Mouse (Mus musculus) heart, adult 8-10 months (tissue): ENCODE measurements around the gene Dnm3. TPM values are rescaled to one million over a fixed set of nuclear protein-coding genes. Genes with fewer than 3 reads are reported as not detected.
"Not testable (repeated sequence)": the region's sequence is repeated elsewhere in the genome, so short reads cannot be mapped to it uniquely, and the experiment has no call there.

ENCODE experiments used
- DNase-seq: peaks from one replicate; pipeline ENCODE4 v3.0.0; 2022; ENCODE audit warnings: low spot score
- total RNA-seq, 4 experiments: library from RNA; stranded (reverse); gene quantifications; 2 replicates each; pipeline ENCODE4 v1.2.4; 2022

Dnm3 gene
- total RNA-seq, 4 experiments from 2014 or later = 2.6 to 4.6 (median 4.1) TPM

DNA sequence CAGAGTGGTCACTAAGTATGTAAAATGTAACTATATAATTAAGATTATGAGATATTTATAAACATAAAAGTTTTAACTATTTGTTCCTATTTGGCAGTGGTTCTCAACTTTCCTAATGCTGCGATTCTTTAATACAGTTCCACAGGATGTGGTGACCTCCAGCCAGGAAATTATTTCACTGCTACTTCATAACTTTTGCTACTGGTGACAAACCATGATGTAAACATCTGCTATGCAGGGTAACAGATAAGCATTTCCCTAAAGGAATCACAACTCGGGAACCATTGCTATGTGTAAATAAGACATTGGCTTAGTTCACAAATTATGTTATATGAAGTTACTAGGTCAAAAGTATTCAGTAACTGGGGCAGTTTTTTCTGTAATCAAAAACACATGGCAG is 48.9 kb downstream of the Dnm3 start:
- DNase-seq = no peak

DNA sequence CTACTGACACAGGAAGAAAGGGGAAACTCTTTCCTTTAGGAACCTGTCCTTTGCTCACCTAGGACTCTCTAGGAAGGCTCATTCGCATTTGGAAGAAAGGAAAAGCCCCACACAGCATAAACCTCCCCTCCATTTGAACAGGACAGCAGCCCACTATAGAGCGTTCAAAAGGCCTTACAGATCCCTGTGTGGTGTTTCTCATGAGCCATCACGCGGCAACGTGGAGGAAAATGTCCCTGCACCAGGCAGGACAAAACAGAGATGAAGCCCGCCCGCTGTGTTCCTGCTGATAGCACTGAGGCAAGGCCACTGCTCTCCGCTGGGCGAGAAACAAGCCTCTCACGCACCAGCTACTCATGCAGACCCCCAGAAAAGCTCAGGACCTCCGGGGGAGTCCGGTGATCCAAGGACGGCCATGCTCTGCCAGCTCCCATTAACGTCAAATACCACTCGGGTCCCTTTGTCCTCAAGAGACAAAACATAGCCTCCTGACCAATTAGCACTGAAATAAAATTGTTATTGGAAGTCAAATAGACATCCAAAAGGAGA is 51.8 kb downstream of the Dnm3 start:
- no peak for DNase-seq

DNA sequence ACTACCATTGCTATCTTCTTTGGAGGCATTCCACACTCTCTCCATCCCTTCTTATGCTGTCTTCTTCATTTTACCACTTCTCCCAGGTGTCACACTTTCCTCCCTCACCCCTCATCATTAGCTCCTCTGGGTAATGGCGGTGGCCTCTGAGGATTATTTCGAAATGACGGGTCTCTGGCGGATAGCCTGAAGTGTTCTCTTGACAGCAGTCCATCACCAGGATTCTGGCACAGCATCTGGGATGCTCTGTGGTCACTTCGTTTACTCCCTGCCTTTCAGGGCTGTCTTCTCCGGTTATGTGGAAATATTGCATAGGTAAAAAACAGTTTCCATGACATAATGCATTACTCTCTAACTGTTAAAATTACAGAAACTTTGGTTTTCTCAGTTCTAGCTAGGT is 55.0 kb downstream of the Dnm3 start:
- no peak for DNase-seq

DNA sequence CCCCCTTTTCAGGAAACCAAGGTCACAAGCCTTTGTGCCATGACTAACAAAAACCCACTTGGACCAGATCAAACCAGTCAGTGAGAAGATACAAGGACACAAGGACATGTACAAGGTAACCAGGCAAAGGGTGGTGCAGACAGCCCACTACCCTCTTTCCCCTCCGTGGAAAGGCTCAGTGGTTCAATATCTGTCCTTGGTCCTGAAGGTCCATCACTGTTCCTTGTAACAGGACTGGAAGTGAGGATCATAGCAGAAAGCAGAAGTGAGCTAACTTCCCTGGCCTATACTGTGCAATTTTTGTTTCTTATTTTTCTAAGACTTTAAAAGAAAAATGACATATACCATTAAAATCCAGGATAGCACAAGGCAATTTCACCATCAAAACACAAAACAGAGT is 64.0 kb downstream of the Dnm3 start:
- DNase-seq = no peak

DNA sequence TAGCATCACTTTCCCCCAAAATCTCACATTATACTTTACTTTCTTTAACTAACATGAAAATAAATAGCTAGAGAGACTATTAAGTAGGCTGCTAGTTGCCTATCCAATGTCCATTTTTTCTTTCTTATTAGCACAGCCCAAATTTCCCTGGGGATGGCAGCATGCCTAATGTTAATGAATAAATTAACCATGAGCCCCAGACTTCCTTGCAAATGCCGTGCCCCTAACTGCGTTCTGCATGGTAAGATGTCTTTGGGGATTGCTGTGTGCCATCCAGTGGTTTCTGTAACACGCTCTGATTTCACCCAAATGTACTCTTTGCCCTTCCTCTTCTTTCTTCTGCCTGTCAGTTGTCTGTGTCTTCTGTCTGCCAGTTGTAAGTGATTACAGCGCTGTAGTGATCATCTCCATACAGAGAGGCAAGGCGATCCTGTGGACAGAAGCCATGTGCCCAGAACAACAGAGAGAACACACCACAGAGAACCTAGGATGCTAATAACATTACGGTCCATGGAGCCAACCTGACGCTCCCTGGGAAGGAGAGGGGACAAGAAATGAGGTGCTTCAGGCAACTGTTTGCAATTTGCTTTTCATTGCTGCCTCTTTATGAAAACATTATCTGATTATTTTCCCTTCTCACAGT is 64.9 kb downstream of the Dnm3 start:
- no peak for DNase-seq

DNA sequence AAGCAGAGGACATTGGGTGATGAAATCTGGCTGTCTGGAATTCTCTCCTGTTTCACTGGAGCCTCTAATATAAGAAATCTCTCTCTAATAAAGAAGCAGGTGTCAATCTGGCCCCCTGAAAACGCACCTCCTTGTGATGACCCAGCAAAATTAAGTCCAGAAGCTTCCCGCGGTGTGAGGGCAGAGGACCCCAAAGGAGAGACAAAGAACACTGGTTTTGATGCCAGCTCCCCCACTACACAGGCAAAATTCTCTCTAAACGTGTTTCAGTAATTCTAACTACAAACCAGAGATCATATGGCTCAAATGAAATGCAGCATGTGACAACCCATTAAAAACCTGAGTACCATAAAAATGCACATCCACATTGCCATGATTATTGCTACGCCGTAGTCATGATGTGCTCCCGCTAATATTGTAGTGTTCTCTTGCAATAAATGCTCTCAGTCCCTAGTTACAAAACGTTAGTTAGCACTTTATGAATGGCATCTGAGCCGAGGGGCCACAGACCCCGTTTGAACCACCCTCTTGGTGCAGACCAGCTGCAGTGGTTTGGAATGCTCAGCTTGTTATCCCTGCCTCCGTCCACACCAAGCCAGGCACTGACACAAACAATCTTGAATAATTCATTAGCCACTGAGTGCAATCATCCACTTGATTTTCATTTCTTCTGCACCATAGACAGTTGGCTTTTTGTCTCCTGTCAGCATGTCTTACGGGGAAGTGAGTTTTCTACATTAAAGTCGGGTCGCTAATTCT is 67.4 kb downstream of the Dnm3 start:
- DNase-seq = no peak

DNA sequence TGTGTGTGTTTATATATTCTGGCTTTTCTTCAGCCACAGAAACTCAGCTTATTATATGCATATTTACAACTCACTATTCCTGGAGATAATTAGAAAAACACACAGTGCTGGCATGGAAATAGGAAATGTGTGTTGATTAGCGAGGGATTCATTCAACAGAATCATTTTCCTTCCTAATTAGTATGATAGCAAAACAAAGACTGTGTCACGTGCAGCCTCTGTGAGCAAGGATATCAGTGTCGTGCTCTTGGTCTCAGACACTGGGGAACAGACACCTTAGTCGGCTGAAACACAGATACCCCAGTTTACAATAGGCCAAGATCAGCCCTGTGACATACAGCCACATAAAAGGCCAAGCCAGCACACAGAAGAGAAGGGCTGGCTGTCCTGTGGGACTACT is 83.3 kb downstream of the Dnm3 start:
- DNase-seq = peak; percentile 74

DNA sequence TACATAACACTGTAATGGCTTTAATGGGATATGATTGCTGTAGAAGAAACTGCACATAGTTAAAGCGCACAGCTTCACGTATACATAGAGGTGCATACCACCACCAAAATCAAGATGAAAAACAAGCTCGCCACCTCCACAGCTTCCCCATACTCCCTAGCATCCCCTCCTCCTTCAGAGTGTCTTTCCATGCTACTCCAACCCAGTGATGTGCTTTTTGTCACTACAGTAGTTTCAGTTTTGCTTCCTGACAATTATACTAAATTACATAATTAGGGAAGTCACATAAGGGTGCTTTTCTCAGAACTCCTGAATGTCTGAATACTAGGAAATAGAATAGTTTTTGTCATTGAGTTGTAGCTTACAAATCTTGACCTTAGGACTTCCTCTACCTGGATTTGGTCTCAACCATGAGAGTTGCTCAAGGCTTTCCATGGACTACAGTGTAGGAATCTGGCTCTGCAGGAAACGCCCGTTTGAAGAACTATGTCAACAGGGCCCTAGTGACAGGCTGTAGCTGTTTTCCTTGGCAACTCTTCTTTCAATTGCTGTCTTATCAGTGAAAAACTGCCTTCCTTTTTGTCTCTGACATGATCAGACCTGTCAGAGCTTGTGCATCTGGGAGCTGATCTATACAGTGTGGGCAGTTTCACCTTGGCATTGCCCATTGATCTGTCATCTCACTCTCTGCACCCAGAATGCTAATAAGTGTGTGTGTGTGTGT is 89.2 kb downstream of the Dnm3 start:
- peak; percentile 52 for DNase-seq

DNA sequence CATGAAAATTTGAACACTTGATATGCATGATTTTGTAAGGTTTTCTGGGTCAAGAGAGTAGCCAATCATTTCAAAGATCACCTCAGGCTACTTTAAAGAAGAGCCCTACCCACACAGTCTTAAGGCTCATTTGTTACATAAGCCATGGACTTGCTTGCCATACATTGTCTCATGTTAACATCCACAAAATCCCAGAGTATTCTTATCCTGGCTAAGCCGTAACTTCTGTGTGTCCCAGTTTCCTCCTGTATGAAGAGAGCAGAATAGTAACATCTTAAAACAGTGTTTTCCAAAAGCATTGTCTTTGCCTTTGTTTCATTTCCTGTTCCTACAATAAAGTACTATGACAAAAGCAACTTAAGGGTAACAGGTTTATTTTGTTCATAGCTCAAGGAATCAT is 104.8 kb downstream of the Dnm3 start:
- not testable (repeated sequence) for DNase-seq

DNA sequence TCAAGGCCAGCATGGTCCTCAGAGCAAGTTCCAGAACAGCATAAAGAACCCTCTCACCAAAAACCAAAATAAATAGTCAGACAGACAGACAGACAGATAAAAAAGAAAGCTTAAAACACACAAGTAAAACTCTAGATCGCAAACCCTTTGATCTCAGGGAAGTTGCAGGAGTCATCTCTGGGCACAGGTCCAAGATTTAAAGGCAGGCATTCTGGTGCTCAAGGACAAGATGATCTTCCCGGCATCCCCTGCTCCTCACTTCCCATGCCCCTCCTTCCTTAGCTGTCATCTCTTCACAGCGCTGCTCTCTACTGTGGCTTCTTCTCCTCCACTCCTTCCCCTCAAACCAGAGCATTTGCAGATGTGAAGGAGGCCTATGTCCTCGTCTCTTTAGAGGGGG is 108.1 kb downstream of the Dnm3 start:
- no peak for DNase-seq

DNA sequence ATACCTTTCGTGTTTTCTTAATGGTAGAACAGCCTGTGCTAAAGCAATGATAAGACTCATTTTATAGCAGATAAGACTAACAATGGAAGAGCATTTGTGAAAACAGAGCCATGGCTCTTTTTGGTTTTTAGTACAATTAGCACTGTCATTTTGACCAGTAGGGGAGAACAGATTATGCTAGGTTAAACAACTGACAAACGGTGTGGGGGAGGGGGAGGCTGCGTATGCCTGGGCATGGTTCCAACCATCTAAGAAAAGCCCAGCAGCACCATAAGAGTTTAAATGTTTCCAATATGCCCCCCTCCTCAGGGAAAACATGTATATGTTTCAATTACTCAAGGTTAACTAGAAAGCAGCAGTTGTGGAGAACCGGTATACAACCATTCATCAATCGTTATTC is 115.9 kb downstream of the Dnm3 start:
- no peak for DNase-seq

DNA sequence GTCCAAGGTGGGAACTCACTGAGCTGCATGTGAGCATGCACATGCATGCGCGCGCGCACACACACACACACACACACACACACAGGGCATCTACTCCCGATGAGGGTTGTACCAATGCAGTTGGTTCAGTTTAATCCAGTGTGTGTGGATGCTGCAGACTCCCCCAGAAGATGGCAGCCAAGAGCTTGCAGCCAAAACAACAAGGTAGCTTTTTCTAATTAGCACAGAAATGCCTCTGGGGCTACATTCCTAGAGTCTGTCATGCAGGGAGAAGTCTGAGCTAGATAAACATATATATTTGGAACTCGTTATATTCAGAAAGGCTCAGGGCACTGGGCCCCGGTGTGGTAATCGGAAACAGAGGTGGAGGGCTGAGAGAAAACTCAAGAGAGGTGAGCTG is 118.6 kb downstream of the Dnm3 start:
- peak; percentile 17 for DNase-seq

DNA sequence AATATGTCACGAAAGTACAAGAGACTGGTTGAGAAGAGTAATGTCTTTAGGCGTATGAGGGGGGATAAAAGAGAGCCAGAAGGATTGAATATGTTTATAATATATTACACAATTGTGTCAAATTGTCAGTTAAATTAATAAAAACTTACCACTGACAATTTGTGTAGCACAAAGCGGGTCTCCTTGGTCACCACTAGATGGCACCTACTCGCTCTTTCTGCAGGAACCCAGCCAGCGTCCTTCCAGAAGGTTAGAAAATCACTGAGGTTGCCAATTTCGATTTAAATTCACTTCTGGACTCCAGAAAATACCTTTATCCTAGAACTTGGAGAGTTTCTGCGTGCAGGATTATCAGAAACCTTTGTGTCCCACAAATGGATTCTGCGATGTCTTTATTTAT is 119.8 kb downstream of the Dnm3 start:
- peak; percentile 57 for DNase-seq

DNA sequence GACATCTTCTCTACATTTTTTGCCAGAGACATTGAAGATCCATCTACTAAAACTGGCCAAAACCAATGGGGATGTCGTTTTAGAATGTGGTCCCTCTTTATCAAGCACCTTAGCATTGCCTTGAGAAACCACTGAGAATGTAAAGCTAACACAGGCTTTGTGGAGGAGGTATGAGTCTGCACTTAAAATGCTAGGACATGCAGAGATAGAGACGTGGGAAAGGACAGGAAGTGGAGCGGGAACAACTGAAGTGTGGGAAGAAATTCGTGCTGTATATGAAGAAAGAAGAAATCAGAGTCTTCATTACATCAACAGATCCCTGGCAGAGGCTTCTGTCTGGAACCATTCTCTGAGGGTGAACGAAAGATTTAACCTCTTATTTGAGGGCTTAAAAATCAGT is 121.4 kb downstream of the Dnm3 start:
- DNase-seq = no peak

DNA sequence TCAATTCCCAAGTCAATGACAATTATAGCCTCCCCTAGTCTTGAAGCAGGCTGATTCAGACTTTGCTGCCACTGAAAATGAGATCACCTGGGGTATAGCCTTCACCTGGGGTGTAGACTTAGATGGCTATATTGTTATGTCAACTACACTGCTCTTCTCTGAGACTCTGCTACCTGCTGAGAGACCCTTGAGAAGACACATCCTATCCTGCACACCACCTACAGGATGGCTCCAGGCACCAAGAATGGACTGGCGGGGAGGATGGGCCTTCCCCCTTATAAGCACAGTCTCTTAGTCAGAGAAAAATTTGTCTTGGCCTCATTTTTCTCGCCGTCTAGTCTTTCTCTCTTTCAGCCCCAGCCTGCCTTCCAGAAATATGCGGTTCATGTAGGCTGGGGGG is 123.1 kb downstream of the Dnm3 start:
- DNase-seq = no peak

DNA sequence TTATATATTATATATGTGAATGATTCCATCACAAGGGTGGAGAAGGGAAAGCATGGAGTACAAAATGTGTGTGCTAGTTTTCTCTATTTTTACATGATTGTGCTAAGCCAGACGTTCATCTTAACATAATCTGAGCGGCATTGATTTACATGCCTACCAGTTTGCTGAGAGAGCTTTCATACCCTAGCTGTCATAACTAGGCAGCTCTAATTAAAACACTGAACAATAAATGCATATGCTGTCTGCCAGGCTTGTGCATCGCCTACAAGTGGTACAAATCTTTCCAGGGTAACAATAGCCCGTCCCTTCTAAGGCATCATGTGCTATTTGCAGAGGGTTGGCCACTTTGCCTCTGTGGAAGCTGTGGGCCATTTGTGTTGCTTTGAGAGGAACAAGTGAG is 124.0 kb downstream of the Dnm3 start:
- DNase-seq = no peak

DNA sequence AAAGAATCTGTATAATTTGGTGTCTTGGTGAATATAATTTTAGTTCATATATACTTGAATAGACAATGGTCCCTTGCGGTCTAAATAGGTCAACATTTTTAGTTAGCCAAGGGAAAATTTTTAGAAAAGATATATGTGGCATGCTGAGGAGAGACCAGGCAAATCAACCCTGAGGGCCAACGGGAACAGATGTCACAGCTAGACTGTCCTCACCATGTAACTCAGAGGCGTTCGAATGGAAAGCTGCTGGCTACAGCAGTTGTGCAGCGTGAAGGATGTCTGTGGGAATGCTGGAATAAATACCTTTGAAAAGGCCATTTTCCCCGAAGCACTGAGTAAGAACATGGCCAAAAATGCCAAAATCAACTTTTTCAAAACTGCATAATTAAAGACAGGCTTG is 128.5 kb downstream of the Dnm3 start:
- no peak for DNase-seq

DNA sequence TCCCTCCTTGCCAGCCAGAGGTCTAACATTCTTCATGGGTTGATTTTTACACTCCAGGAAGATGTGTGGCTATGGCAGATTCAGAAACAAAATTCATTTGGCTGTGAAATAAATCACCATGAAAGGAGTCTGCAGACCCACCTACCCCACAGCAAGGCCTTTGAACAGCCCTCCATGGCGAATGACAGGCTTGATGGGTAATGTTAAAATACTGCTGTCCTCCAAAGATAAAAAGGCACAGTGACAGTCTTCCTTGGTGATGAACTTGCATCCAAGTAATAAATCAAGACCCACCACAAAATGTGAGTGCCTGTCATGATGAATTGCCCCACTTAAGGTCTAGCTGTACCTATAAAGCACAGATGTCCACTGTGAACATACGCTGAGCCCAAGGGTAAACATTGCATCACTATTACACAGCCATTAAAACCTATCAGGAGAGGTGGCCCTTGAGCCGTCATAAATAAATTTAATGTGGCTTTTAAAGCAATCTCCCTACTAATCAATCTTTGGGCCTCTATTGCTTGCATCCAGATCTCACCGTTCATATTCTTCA is 131.3 kb downstream of the Dnm3 start:
- DNase-seq = no peak

DNA sequence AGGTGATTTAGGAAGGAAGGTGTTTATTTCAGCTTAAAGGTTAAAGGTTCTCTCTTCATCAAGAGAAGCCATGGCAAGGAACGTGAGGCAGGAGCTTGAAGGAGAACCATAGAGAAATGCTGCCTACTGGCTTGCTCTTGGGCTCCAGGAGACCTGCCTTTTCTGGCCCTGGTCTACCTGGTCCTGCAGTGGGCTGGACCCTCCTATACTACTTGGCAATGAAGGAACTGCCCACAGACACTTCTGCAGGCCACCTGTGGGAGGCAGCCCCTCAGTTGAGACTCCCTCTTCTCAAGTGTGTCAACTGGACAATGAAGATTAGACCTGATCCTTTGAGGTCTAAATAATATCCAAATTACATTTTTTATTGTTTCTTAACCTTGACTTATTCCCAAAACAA is 140.7 kb downstream of the Dnm3 start:
- DNase-seq = no peak

DNA sequence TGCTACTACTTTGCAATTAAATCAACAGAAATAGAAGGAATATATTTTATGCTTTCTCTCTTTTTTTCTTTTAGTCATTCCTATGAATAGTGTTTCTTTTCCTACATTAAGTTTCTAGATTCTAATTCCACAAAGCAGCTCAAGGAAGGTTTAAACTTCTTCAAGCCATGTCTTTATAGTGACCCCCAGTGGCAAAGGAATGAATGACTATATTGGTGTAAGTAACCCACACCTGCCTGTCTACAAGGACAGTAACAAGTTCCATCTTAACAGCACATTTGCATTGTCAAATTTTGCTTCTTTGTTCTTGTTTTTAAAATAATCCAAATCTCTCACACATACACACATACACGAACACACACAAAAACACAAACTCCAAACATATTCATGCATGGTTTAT is 141.2 kb downstream of the Dnm3 start:
- peak; percentile 39 for DNase-seq

DNA sequence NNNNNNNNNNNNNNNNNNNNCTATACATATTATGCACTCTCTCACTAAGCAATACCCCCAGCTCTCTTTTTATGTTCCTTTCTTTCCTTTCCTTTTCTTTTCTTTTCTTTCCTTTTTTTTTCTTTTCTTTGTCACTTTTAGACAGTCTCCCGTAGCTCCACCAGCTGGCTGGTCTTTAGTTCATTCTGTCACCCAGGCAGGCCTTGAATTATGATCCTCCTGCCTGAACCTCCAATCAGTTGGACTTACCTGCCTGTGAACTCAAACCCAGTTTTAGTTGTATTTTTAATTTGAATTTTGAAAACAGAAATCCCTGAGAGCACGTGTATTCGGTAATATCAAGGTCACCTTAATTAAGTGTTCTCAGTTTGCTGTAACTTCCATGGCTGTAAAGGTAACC is 141.6 kb downstream of the Dnm3 start:
- no peak for DNase-seq

DNA sequence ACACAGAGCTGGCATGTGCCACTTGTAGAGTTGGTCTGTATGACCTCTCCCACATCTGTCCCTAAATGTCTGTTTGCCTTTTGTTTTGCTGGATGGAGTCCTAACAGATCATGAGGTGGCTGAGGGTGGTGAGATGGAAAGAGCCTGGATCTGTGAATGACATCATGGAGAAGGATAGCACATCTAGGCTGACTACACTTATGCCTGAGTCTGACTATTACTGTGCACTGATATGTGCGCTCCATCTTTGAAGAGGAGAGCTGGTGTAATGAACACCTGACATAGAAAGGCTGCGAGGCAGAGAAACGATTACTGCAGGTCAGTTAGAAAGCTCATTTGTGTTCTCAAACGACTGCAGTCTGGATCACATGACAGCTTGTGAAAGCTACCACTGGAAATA is 149.2 kb downstream of the Dnm3 start:
- peak; percentile 17 for DNase-seq
